Mouse (Mus musculus) erythroblast, embryonic 14.5 days (primary cell): Measurements from ENCODE around the gene Cdhr5. TPM values are rescaled to one million over a fixed set of nuclear protein-coding genes. Genes with fewer than 3 reads are reported as not detected.

Experiments used
- H3K27me3 ChIP-seq: 2 replicates; pipeline ENCODE4 v1.6.1; 2012; ENCODE audit warnings: inconsistent platforms; ENCODE audit not compliant: control insufficient read depth
- H3K36me3 ChIP-seq: 2 replicates; pipeline ENCODE4 v1.6.1; 2012; ENCODE audit warnings: mild to moderate bottlenecking, inconsistent platforms; ENCODE audit not compliant: control insufficient read depth
- H3K4me1 ChIP-seq: 2 replicates; pipeline ENCODE4 v1.6.1; 2012; ENCODE audit warnings: inconsistent platforms; ENCODE audit not compliant: control insufficient read depth
- H3K4me3 ChIP-seq: replicated peaks from 2 replicates; pipeline ENCODE3; 2012; ENCODE audit warnings: moderate library complexity, mild to moderate bottlenecking, inconsistent platforms
- H3K9me3 ChIP-seq: 2 replicates; pipeline ENCODE4 v1.6.1; 2012; ENCODE audit warnings: low read length, inconsistent platforms, mixed read lengths; ENCODE audit not compliant: control insufficient read depth
- GATA1 ChIP-seq: IDR thresholded peaks from 2 replicates; pipeline ENCODE4 v1.6.1; 2012; ENCODE audit warnings: low read length, inconsistent platforms, mixed read lengths
- TAL1 ChIP-seq: IDR thresholded peaks from 3 replicates; pipeline ENCODE4 v1.6.1; 2012; ENCODE audit warnings: low read length, inconsistent platforms, mixed read lengths
- polyA plus RNA-seq: library from polyadenylated mRNA; stranded (reverse); fragments of >175 nt; gene quantifications from 2 replicates; pipeline ENCODE4 v1.2.3, GENCODE M21; 2012

Cdhr5 gene
- polyA plus RNA-seq, 1 experiment, result not detected

- peaks cover 21% of the 10 kb centered on the region for H3K27me3 ChIP-seq
- H3K36me3 ChIP-seq, result peaks cover 65% of the 10 kb centered on the region
- H3K4me1 ChIP-seq, result peaks cover 10% of the 10 kb centered on the region
- no peaks in the 10 kb centered on the region; the same call in 1 of the 2 replicates for H3K9me3 ChIP-seq
- H3K4me3 ChIP-seq, result no peak overlapping the region
- TF ChIP-seq GATA1, result no peak
- no peak for TF ChIP-seq TAL1
These were observed 22.6 kb upstream of the Cdhr5 start for GRCm38 (mm10) chr7:141299175-141299574.

- H3K4me3 ChIP-seq, result no peak overlapping the region
- peaks cover 5% of the 10 kb centered on the region for H3K9me3 ChIP-seq
- peaks cover 56% of the 10 kb centered on the region for H3K36me3 ChIP-seq
- peaks cover 14% of the 10 kb centered on the region for H3K4me1 ChIP-seq
- H3K27me3 ChIP-seq, result peaks cover 32% of the 10 kb centered on the region
- TF ChIP-seq GATA1 (no peak), TAL1 (no peak)
These were observed 21.5 kb upstream of the Cdhr5 start for GRCm38 (mm10) chr7:141297926-141298650.

GRCm38 (mm10) chr7:141294479-141294878 is 17.9 kb upstream of the Cdhr5 start:
- H3K4me3 ChIP-seq, result no peak overlapping the region
- peaks cover 68% of the 10 kb centered on the region for H3K27me3 ChIP-seq
- peaks cover 16% of the 10 kb centered on the region for H3K4me1 ChIP-seq
- peaks cover 8% of the 10 kb centered on the region for H3K9me3 ChIP-seq
- no peak for TF ChIP-seq TAL1
- TF ChIP-seq GATA1, result no peak
- H3K36me3 ChIP-seq, result peaks cover 22% of the 10 kb centered on the region

- Histone ChIP-seq H3K9me3 (peaks cover 8% of the 10 kb centered on the region), H3K27me3 (peaks cover 68% of the 10 kb centered on the region), H3K4me1 (peaks cover 16% of the 10 kb centered on the region), H3K36me3 (peaks cover 18% of the 10 kb centered on the region), H3K4me3 (no peak overlapping the region)
- no peak for TF ChIP-seq TAL1
These were observed 17.4 kb upstream of the Cdhr5 start for GRCm38 (mm10) chr7:141293852-141294471.

GRCm38 (mm10) chr7:141292583-141293388 is 16.2 kb upstream of the Cdhr5 start:
- TF ChIP-seq TAL1, result no peak
- TF ChIP-seq GATA1, result no peak
- Histone ChIP-seq H3K27me3 (peaks cover 76% of the 10 kb centered on the region), H3K4me3 (no peak overlapping the region), H3K4me1 (peaks cover 10% of the 10 kb centered on the region), H3K36me3 (peaks cover 13% of the 10 kb centered on the region), H3K9me3 (peaks cover 8% of the 10 kb centered on the region)

- peaks cover 5% of the 10 kb centered on the region for H3K36me3 ChIP-seq
- peaks cover 76% of the 10 kb centered on the region for H3K27me3 ChIP-seq
- H3K9me3 ChIP-seq, result peaks cover 8% of the 10 kb centered on the region
- TF ChIP-seq TAL1, result no peak
- TF ChIP-seq GATA1, result no peak
- H3K4me1 ChIP-seq, result peaks cover 6% of the 10 kb centered on the region
- no peak within 1 kb of the TSS for H3K4me3 ChIP-seq
These were observed 15.5 kb upstream of the Cdhr5 start, which contains the start of gene Drd4 for GRCm38 (mm10) chr7:141291921-141292582. Gene Drd4 (plus strand): TSS chr7:141292006.

GRCm38 (mm10) chr7:141288042-141288441 is 11.5 kb upstream of the Cdhr5 start:
- H3K27me3 ChIP-seq, result peaks cover 47% of the 10 kb centered on the region
- 0 out of 2 replicates have a peak, but pooled peaks cover 2% of the 10 kb centered on the region for H3K4me1 ChIP-seq
- no peak for TF ChIP-seq GATA1
- no peak for TF ChIP-seq TAL1
- no peak overlapping the region for H3K4me3 ChIP-seq
- H3K9me3 ChIP-seq, result peaks cover 3% of the 10 kb centered on the region; the same call in 1 of the 2 replicates
- H3K36me3 ChIP-seq, result no peaks in the 10 kb centered on the region

- H3K36me3 ChIP-seq, result no peaks in the 10 kb centered on the region
- TF ChIP-seq TAL1 (no peak), GATA1 (no peak)
- no peak overlapping the region for H3K4me3 ChIP-seq
- peaks cover 39% of the 10 kb centered on the region for H3K27me3 ChIP-seq
- no peaks in the 10 kb centered on the region for H3K9me3 ChIP-seq
- H3K4me1 ChIP-seq, result peaks cover 7% of the 10 kb centered on the region
These were observed 6.2 kb upstream of the Cdhr5 start for GRCm38 (mm10) chr7:141282756-141283155.
